Mouse (Mus musculus): ENCODE measurements around the gene Mrps12. TPM values are rescaled to one million over a fixed set of nuclear protein-coding genes. Genes with fewer than 3 reads are reported as not detected.
"Not testable (repeated sequence)": the region's sequence is repeated elsewhere in the genome, so short reads cannot be mapped to it uniquely, and the experiment has no call there.

Mrps12 gene
- polyA plus RNA-seq, 1 experiment from 2014 or later, result 131 TPM

- Histone ChIP-seq H3K27me3 (ENCODE audit: insufficient read depth, low read length) (no peaks in the 10 kb centered on the region), H3K4me2 (no peak overlapping the region), H3K36me3 (ENCODE audit: insufficient read depth) (no peaks in the 10 kb centered on the region), H3K9ac (no peak overlapping the region), H3K27ac (ENCODE audit: low read depth) (no peak overlapping the region), H3K9me3 (ENCODE audit: low read depth, low read length) (no peaks in the 10 kb centered on the region), H3K4me3 (ENCODE audit: low read depth, low read length) (no peak overlapping the region), H3K4me1 (ENCODE audit: insufficient read depth) (no peaks in the 10 kb centered on the region; the same call in 1 of the 2 replicates)
- peak; percentile 39 for TF ChIP-seq CTCF (IDR thresholded peaks at IDR 0.05; ENCODE audit: low read depth)
- ATAC-seq (ENCODE audit: insufficient read depth), result no peak
- no peak for DNase-seq
- WGBS, result 70% methylated on average over 3 of the region's 3 CpGs
Measured at GRCm38 (mm10) chr7:28710962-28711361, 30.7 kb downstream of the Mrps12 start.

GRCm38 (mm10) chr7:28709454-28709853, 32.2 kb downstream of the Mrps12 start:
- no peaks in the 10 kb centered on the region for H3K36me3 ChIP-seq (ENCODE audit: insufficient read depth)
- DNase-seq (no peak), ATAC-seq (ENCODE audit: insufficient read depth) (no peak)
- TF ChIP-seq CTCF (IDR thresholded peaks at IDR 0.05; ENCODE audit: low read depth), result no peak
- no peaks in the 10 kb centered on the region for H3K27me3 ChIP-seq (ENCODE audit: insufficient read depth, low read length)
- no peak overlapping the region for H3K4me3 ChIP-seq (ENCODE audit: low read depth, low read length)
- no peaks in the 10 kb centered on the region for H3K9me3 ChIP-seq (ENCODE audit: low read depth, low read length)
- no peak overlapping the region for H3K4me2 ChIP-seq
- no peak overlapping the region for H3K9ac ChIP-seq
- H3K4me1 ChIP-seq (ENCODE audit: insufficient read depth), result no peaks in the 10 kb centered on the region
- no peak overlapping the region for H3K27ac ChIP-seq (ENCODE audit: low read depth)

GRCm38 (mm10) chr7:28702601-28703143, 38.9 kb downstream of the Mrps12 start:
- no peak for TF ChIP-seq CTCF (IDR thresholded peaks at IDR 0.05; ENCODE audit: low read depth)
- no peak for DNase-seq
- Histone ChIP-seq H3K27me3 (ENCODE audit: insufficient read depth, low read length) (no peaks in the 10 kb centered on the region), H3K9ac (no peak overlapping the region), H3K4me1 (ENCODE audit: insufficient read depth) (no peaks in the 10 kb centered on the region), H3K27ac (ENCODE audit: low read depth) (no peak overlapping the region), H3K4me2 (no peak overlapping the region), H3K4me3 (ENCODE audit: low read depth, low read length) (no peak overlapping the region), H3K36me3 (ENCODE audit: insufficient read depth) (no peaks in the 10 kb centered on the region), H3K9me3 (ENCODE audit: low read depth, low read length) (no peaks in the 10 kb centered on the region)
- 48% methylated on average over 9 of the region's 9 CpGs for WGBS
- ATAC-seq (ENCODE audit: insufficient read depth), result no peak

GRCm38 (mm10) chr7:28701306-28701705, 40.3 kb downstream of the Mrps12 start:
- H3K27ac ChIP-seq (ENCODE audit: low read depth); H3K36me3 ChIP-seq (ENCODE audit: insufficient read depth); H3K9me3 ChIP-seq (ENCODE audit: low read depth, low read length); ATAC-seq (ENCODE audit: insufficient read depth); H3K27me3 ChIP-seq (ENCODE audit: insufficient read depth, low read length); H3K4me1 ChIP-seq (ENCODE audit: insufficient read depth); H3K4me3 ChIP-seq (ENCODE audit: low read depth, low read length); H3K9ac ChIP-seq; DNase-seq; H3K4me2 ChIP-seq: not testable (repeated sequence)
- WGBS, result 91% methylated on average over 12 of the region's 12 CpGs

GRCm38 (mm10) chr7:28700269-28700668, 41.4 kb downstream of the Mrps12 start:
- no peak overlapping the region for H3K4me3 ChIP-seq (ENCODE audit: low read depth, low read length)
- no peak for ATAC-seq (ENCODE audit: insufficient read depth)
- no peaks in the 10 kb centered on the region for H3K9me3 ChIP-seq (ENCODE audit: low read depth, low read length)
- TF ChIP-seq CTCF (IDR thresholded peaks at IDR 0.05; ENCODE audit: low read depth), result no peak
- no peak overlapping the region for H3K9ac ChIP-seq
- H3K27ac ChIP-seq (ENCODE audit: low read depth), result no peak overlapping the region
- no peak for DNase-seq
- no peaks in the 10 kb centered on the region for H3K27me3 ChIP-seq (ENCODE audit: insufficient read depth, low read length)
- WGBS, result 97% methylated on average over 4 of the region's 4 CpGs
- H3K36me3 ChIP-seq (ENCODE audit: insufficient read depth), result no peaks in the 10 kb centered on the region
- H3K4me2 ChIP-seq, result no peak overlapping the region
- H3K4me1 ChIP-seq (ENCODE audit: insufficient read depth), result no peaks in the 10 kb centered on the region

GRCm38 (mm10) chr7:28697277-28697676, 44.3 kb downstream of the Mrps12 start:
- Histone ChIP-seq H3K4me1 (ENCODE audit: insufficient read depth) (no peaks in the 10 kb centered on the region), H3K4me3 (ENCODE audit: low read depth, low read length) (no peak overlapping the region), H3K27ac (ENCODE audit: low read depth) (no peak overlapping the region), H3K27me3 (ENCODE audit: insufficient read depth, low read length) (peaks cover 5% of the 10 kb centered on the region; the same call in 1 of the 2 replicates), H3K9me3 (ENCODE audit: low read depth, low read length) (no peaks in the 10 kb centered on the region), H3K36me3 (ENCODE audit: insufficient read depth) (no peaks in the 10 kb centered on the region), H3K4me2 (no peak overlapping the region), H3K9ac (no peak overlapping the region)
- DNase-seq, result no peak
- no peak for ATAC-seq (ENCODE audit: insufficient read depth)
- TF ChIP-seq CTCF (IDR thresholded peaks at IDR 0.05; ENCODE audit: low read depth), result no peak
- 80% methylated on average over 11 of the region's 11 CpGs for WGBS

- no peak for TF ChIP-seq CTCF (IDR thresholded peaks at IDR 0.05; ENCODE audit: low read depth)
- no peak for ATAC-seq (ENCODE audit: insufficient read depth)
- H3K9ac ChIP-seq, result no peak overlapping the region
Measured at GRCm38 (mm10) chr7:28694966-28695511, 46.6 kb downstream of the Mrps12 start.

More at GRCm38 (mm10) chr7:28694966-28695511, 46.6 kb downstream of the Mrps12 start:
- Histone ChIP-seq H3K9me3 (ENCODE audit: low read depth, low read length) (no peaks in the 10 kb centered on the region), H3K27ac (ENCODE audit: low read depth) (no peak overlapping the region), H3K4me3 (ENCODE audit: low read depth, low read length) (no peak overlapping the region), H3K4me1 (ENCODE audit: insufficient read depth) (no peaks in the 10 kb centered on the region), H3K27me3 (ENCODE audit: insufficient read depth, low read length) (peaks cover 5% of the 10 kb centered on the region; the same call in 1 of the 2 replicates), H3K36me3 (ENCODE audit: insufficient read depth) (no peaks in the 10 kb centered on the region), H3K4me2 (no peak overlapping the region)
- DNase-seq, result no peak
- WGBS, result 53% methylated on average over 8 of the region's 8 CpGs

Measured in lung, embryonic 14.5 days (tissue).